Mouse (Mus musculus) liver, embryonic 13.5 days (tissue): ENCODE results near the gene Csrnp3. TPM values are rescaled to one million over a fixed set of nuclear protein-coding genes. Genes with fewer than 3 reads are reported as not detected.

Experiments
- ATAC-seq: fragments of 200-750 bp; cut with Nextera tagmentation; 2 replicates; pipeline ENCODE4 v1.8.0; 2017; ENCODE audit warnings: low read depth, mild to moderate bottlenecking, moderate number of reproducible peaks, moderate library complexity
- DNase-seq: peaks from one replicate; pipeline ENCODE4 v3.0.0; 2022
- H3K27ac ChIP-seq: fragments of 300-500 bp; sonication (generic); 2 replicates; pipeline ENCODE4 v1.5.1; 2015; ENCODE audit warnings: moderate library complexity, mild to moderate bottlenecking, inconsistent platforms
- H3K27me3 ChIP-seq: fragments of 300-500 bp; sonication (generic); 2 replicates; pipeline ENCODE4 v1.6.1; 2015; ENCODE audit warnings: mild to moderate bottlenecking, inconsistent platforms
- H3K36me3 ChIP-seq: fragments of 300-500 bp; sonication (generic); 2 replicates; pipeline ENCODE4 v1.6.1; 2015; ENCODE audit warnings: mild to moderate bottlenecking, inconsistent platforms
- H3K4me1 ChIP-seq: fragments of 300-500 bp; sonication (generic); replicated peaks from 2 replicates; pipeline ENCODE4 v1.6.1; 2015; ENCODE audit warnings: inconsistent platforms
- H3K4me2 ChIP-seq: fragments of 300-500 bp; sonication (generic); 2 replicates; pipeline ENCODE4 v1.6.1; 2015; ENCODE audit warnings: inconsistent platforms, mild to moderate bottlenecking, moderate library complexity
- H3K4me3 ChIP-seq: fragments of 300-500 bp; sonication (generic); replicated peaks from 2 replicates; pipeline ENCODE4 v1.5.1; 2015; ENCODE audit warnings: mild to moderate bottlenecking, inconsistent platforms
- H3K9ac ChIP-seq: fragments of 300-500 bp; sonication (generic); 2 replicates; pipeline ENCODE4 v1.6.1; 2015; ENCODE audit warnings: mild to moderate bottlenecking, inconsistent platforms
- H3K9me3 ChIP-seq: fragments of 300-500 bp; sonication (generic); replicated peaks from 2 replicates; pipeline ENCODE4 v1.6.1; 2016; ENCODE audit warnings: inconsistent platforms
- WGBS: fragments of 180-500 bp; shearing (Covaris S2); methylation state at CpG from one replicate; pipeline ENCODE4 v1.1.7; 2015; ENCODE audit not compliant: insufficient replicate concordance; 5-methylcytosine and 5-hydroxymethylcytosine counted together
- polyA plus RNA-seq: library from polyadenylated mRNA; unstranded; fragments of >200 nt; fragmentation: Nextera tagmentation; extraction: Ambion mirVana; gene quantifications from 2 replicates; pipeline ENCODE4 v1.2.1, GENCODE M21; 2015

Gene Csrnp3
- polyA plus RNA-seq, 1 experiment from 2014 or later: 0.21 TPM

DNA sequence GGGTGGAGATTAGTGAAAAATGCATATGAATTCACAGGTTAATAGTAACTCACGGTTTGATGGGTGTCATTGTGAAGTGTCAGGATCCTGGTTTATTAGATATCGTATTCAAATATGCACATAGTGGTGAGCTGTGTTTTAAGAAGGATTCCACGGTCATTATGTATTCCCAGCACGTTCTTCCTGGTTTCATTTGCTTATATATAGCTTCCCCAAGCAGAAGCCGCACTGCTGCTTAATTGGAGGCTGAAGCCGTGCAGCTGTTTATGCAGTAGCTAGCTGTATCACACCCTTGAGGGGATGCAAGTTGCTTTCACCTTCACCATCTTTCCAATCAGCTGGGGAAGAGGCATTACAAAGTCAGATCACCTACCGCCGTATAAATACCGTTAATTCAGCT is 111.2 kb downstream of the Csrnp3 start:
- no peak for ATAC-seq
- no peak overlapping the region for H3K9ac ChIP-seq
- 76% methylated on average over 9 of the region's 9 CpGs for WGBS

DNA sequence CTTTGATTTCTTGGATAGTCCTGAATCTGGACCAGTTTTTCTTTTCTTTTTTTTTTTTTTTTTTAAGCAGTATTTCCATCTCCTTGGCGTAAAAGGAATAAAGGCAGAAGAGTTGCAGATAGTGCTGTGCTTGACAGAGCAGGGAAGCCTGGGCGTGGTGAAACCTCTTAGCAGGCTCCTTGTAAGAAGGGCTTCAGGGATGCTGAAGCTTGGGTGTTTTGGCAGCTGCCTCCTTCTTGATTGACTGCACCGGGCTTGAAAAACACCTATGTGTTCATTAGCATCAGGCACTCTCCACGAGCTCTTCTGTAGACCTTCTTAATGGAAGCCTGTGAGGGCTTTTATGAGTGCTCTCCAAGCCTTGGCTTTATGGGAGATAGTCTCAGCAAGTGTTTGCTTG is 117.9 kb downstream of the Csrnp3 start:
- no peaks in the 10 kb centered on the region for H3K27me3 ChIP-seq
- WGBS: 51% methylated on average over 4 of the region's 4 CpGs
- no peak overlapping the region for H3K4me3 ChIP-seq
- no peak for ATAC-seq
- H3K4me2 ChIP-seq: no peak overlapping the region
- DNase-seq: no peak
- H3K9me3 ChIP-seq: no peaks in the 10 kb centered on the region
- H3K27ac ChIP-seq: no peak overlapping the region
- H3K4me1 ChIP-seq: no peaks in the 10 kb centered on the region
- H3K9ac ChIP-seq: no peak overlapping the region
- no peaks in the 10 kb centered on the region for H3K36me3 ChIP-seq

More for the DNA sequence above, 111.2 kb downstream of the Csrnp3 start:
- Histone ChIP-seq H3K4me1 (no peaks in the 10 kb centered on the region), H3K27me3 (no peaks in the 10 kb centered on the region), H3K36me3 (no peaks in the 10 kb centered on the region), H3K27ac (no peak overlapping the region), H3K9me3 (no peaks in the 10 kb centered on the region), H3K4me3 (no peak overlapping the region), H3K4me2 (no peak overlapping the region)
- no peak for DNase-seq

DNA sequence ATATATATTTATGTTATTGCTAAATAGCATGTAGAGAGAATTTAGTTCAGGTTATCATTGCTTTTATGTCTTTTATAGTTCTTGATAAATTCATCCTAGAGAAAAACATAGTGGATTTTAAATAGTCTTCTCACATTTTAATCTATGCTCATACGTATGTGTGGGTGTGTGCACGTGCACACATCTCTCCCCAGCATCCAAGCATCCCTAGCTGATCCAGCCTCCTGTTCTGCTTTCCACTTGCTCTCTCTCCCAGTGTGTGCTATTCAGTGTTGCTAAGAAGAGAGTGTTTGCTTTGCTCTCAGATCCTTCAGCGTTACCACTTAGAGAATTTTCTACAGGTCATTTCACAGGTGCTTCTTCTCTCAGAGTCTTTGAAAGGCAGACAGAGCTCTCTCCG is 123.2 kb downstream of the Csrnp3 start:
- H3K4me3 ChIP-seq: no peak overlapping the region
- no peaks in the 10 kb centered on the region for H3K4me1 ChIP-seq
- DNase-seq: no peak
- 66% methylated on average over 4 of the region's 4 CpGs for WGBS
- no peaks in the 10 kb centered on the region for H3K36me3 ChIP-seq
- H3K4me2 ChIP-seq: no peak overlapping the region
- ATAC-seq: no peak
- H3K9ac ChIP-seq: no peak overlapping the region
- no peaks in the 10 kb centered on the region for H3K27me3 ChIP-seq
- H3K27ac ChIP-seq: no peak overlapping the region
- no peaks in the 10 kb centered on the region for H3K9me3 ChIP-seq

DNA sequence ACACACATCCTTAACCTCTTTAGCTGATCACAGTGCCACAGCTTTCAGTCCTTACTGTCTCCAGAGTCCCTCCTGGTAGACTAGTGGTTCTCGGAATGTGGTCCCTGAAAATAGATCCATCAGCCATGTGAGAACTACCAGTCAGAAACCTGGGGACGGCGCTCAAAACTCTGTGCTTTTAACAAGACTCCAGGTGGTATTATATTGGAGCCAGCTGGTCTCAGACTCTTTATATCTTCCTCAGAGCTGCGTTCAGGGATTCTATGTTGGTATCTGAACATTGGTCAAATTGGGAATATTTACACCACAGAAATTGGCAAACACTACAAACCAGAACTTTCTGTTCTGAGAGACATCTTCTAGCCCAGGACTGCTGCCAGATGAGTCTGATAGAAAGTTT is 128.3 kb downstream of the Csrnp3 start:
- no peak for ATAC-seq
- Histone ChIP-seq H3K36me3 (no peaks in the 10 kb centered on the region), H3K27ac (no peak overlapping the region), H3K4me3 (no peak overlapping the region), H3K27me3 (no peaks in the 10 kb centered on the region), H3K4me2 (no peak overlapping the region), H3K9me3 (no peaks in the 10 kb centered on the region), H3K9ac (no peak overlapping the region), H3K4me1 (no peaks in the 10 kb centered on the region)
- 71% methylated on average over 4 of the region's 4 CpGs for WGBS
- no peak for DNase-seq

DNA sequence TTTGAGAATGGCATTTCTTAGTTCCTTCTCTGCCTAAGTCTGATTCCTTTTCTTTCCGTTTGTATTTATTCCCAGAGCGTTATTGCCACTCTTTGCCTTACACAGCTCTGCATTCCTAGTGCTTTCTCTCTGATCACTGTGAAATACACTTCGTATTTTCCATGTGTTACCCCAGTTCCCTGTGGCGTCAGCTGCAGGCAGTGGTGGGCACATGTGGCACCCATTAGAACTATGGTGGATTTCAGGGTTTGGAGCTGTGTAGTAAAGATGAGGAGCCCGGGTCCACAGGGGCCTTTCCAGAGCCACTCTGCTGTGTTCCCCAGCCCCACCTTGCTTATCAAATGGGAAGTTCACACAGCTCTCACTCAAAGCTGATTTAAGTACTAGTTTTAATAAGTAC is 129.8 kb downstream of the Csrnp3 start:
- H3K4me2 ChIP-seq: no peak overlapping the region

DNA sequence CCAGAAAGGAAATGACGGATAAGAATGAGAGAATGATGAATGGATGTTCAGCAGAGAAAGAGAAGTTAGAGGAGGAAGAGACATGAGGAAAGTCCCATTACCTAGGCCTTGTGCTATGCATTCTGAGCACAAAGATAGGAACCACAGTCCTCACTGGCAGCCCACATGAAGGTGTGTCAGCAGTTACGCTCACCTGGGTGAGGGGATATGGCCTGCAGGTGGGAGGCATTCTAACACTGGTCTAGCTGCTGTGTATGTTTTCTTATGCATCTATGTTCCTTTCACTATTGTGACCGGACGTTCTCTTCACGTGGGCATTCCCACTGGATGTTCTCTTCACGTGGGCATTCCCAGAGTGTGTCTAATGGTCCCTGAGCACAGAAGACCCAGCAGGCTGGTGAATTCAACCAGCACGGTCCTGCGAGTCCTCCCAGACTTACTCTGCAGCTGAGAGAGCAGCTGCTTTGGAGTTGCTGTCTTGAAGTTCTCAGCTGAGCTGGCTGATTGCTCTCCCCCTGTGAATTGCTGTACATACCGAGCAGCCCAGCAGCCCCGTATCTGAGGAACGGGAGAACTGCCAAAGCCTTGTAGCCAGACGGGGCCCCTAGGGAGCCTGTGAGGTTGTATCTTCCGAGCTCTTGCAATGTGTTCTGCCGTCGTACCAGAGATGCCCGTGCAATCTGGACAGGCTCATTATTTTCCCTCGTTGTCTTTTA is 133.9 kb downstream of the Csrnp3 start:
- H3K9me3 ChIP-seq: no peaks in the 10 kb centered on the region
- no peak overlapping the region for H3K4me2 ChIP-seq
- H3K27ac ChIP-seq: no peak overlapping the region
- DNase-seq (no peak), ATAC-seq (no peak)
- no peaks in the 10 kb centered on the region for H3K27me3 ChIP-seq
- H3K4me1 ChIP-seq: no peaks in the 10 kb centered on the region
- H3K4me3 ChIP-seq: no peak overlapping the region
- no peaks in the 10 kb centered on the region for H3K36me3 ChIP-seq
- 63% methylated on average over 17 of the region's 17 CpGs for WGBS
- no peak overlapping the region for H3K9ac ChIP-seq

More for the DNA sequence above, 129.8 kb downstream of the Csrnp3 start:
- H3K27me3 ChIP-seq: no peaks in the 10 kb centered on the region
- DNase-seq (no peak), ATAC-seq (no peak)
- WGBS: 60% methylated on average over 5 of the region's 5 CpGs
- no peak overlapping the region for H3K9ac ChIP-seq
- H3K36me3 ChIP-seq: no peaks in the 10 kb centered on the region
- no peak overlapping the region for H3K27ac ChIP-seq
- H3K9me3 ChIP-seq: no peaks in the 10 kb centered on the region
- no peaks in the 10 kb centered on the region for H3K4me1 ChIP-seq
- H3K4me3 ChIP-seq: no peak overlapping the region

DNA sequence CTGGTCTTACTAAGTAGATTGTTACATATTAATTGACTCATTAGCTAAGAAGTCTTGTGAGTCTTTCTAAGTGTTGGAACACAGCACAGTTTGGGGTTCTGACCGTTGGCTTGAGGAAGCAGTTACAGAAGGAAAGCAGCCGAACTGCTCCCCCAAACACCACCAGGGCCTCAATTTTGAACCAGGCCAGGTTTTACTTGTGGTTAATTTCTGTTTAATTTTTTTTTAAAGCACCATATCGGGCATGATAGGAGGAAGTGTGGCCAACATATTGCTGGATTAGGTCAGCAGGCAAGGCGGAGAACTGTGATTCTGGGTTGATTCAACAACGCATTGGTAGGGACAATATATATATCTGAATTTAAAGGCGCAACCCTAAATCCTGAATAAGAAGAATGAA is 135.9 kb downstream of the Csrnp3 start:
- DNase-seq (no peak), ATAC-seq (no peak)
- H3K27ac ChIP-seq: no peak overlapping the region
- no peak overlapping the region for H3K4me3 ChIP-seq
- H3K9ac ChIP-seq: no peak overlapping the region
- H3K27me3 ChIP-seq: no peaks in the 10 kb centered on the region
- no peaks in the 10 kb centered on the region for H3K4me1 ChIP-seq
- H3K4me2 ChIP-seq: no peak overlapping the region
- H3K9me3 ChIP-seq: no peaks in the 10 kb centered on the region
- H3K36me3 ChIP-seq: no peaks in the 10 kb centered on the region
- WGBS: 74% methylated on average over 6 of the region's 6 CpGs

DNA sequence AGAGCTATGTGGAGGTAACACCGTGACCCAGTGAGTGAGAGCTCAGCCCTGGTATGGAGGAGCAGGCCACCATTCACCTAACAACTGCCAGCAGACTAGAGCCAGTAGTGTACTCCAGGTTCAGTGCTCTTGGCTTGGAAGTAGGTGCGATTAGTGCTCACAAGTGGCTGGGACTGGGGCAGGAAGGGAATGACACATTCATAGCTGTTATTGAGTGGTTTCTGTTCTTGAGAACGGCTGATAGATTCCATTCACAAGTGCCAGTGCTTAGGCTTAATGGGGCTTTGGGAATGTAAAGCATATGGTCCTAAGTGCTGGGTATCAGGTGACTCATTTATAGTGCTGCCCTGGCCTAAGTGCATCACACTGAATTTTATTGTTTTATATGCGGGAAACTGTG is 136.4 kb downstream of the Csrnp3 start:
- H3K27me3 ChIP-seq: no peaks in the 10 kb centered on the region
- H3K4me2 ChIP-seq: no peak overlapping the region
- H3K4me1 ChIP-seq: no peaks in the 10 kb centered on the region
- no peak overlapping the region for H3K9ac ChIP-seq
- ATAC-seq: no peak
- H3K27ac ChIP-seq: no peak overlapping the region
- H3K4me3 ChIP-seq: no peak overlapping the region
- DNase-seq: no peak
- no peaks in the 10 kb centered on the region for H3K36me3 ChIP-seq
- 66% methylated on average over 4 of the region's 4 CpGs for WGBS
- H3K9me3 ChIP-seq: no peaks in the 10 kb centered on the region

DNA sequence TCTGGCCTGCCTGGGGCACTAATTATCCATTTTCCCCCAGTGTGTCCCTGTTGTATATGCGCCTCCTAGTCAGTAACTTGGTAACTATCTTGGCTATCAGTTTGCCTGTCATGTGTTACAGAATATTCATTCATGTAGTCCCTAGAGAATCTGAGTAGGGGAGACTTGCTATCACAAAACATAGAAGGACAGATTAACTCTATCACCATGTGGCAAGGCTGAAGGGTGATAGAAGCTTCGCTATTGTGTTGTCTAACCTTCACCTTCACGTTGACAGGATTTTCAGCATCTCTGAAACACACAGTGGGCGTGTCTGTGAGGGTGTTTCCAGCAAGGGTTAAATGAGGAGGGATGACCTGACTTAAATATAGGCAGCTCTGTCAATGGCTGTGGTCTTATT is 140.1 kb downstream of the Csrnp3 start:
- WGBS: 57% methylated on average over 4 of the region's 4 CpGs
- ATAC-seq: no peak
- no peak for DNase-seq
- H3K36me3 ChIP-seq: no peaks in the 10 kb centered on the region
- no peak overlapping the region for H3K4me3 ChIP-seq
- no peaks in the 10 kb centered on the region for H3K9me3 ChIP-seq
- no peaks in the 10 kb centered on the region for H3K4me1 ChIP-seq
- no peak overlapping the region for H3K9ac ChIP-seq
- H3K27me3 ChIP-seq: no peaks in the 10 kb centered on the region
- no peak overlapping the region for H3K27ac ChIP-seq
- no peak overlapping the region for H3K4me2 ChIP-seq

DNA sequence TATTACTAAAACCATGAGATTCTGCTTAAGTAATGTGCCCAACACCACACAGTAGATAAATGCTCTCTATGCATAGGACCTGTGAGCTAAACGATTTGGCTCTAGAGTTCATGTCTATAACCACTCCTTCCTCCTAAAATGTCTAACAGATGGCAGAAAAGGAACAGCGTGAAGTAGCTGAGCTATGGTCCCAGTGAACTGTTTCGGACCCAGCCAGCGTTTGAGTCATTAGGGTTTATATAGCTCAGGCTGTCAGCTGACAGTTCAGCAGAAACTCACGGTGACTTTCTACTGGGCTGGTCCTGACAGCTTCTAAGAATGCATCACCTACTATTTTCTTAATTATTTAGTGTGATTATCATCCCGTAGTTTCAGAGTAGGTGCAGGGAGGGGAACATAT is 141.5 kb downstream of the Csrnp3 start:
- H3K27ac ChIP-seq: no peak overlapping the region
- no peaks in the 10 kb centered on the region for H3K4me1 ChIP-seq
- H3K4me2 ChIP-seq: no peak overlapping the region
- H3K36me3 ChIP-seq: no peaks in the 10 kb centered on the region
- WGBS: 67% methylated on average over 6 of the region's 6 CpGs
- H3K4me3 ChIP-seq: no peak overlapping the region
- no peak overlapping the region for H3K9ac ChIP-seq
- no peaks in the 10 kb centered on the region for H3K27me3 ChIP-seq
- H3K9me3 ChIP-seq: no peaks in the 10 kb centered on the region
- DNase-seq (no peak), ATAC-seq (no peak)

DNA sequence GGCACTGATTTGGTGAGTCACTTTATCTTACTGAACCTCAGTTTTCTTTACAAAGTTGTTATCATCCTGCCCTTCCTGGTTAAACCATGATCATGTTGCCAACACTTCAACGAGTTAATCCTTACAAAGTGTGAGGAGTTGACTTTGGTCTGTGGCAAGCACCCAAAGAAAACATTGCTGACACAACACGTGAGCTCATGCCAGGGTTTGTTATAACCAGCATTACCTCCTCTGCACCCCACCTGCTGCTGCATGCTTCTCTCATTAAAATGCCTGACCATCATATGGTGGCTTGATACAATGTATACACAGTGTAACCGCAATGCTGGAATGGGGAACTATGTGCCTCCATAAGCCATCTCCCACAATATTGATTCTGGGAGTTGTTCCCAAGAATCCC is 142.0 kb downstream of the Csrnp3 start:
- WGBS: 63% methylated on average over 3 of the region's 3 CpGs
- Histone ChIP-seq H3K36me3 (no peaks in the 10 kb centered on the region), H3K4me2 (no peak overlapping the region), H3K9me3 (no peaks in the 10 kb centered on the region), H3K27ac (no peak overlapping the region), H3K9ac (no peak overlapping the region), H3K4me3 (no peak overlapping the region), H3K4me1 (no peaks in the 10 kb centered on the region), H3K27me3 (no peaks in the 10 kb centered on the region)
- no peak for DNase-seq
- no peak for ATAC-seq

DNA sequence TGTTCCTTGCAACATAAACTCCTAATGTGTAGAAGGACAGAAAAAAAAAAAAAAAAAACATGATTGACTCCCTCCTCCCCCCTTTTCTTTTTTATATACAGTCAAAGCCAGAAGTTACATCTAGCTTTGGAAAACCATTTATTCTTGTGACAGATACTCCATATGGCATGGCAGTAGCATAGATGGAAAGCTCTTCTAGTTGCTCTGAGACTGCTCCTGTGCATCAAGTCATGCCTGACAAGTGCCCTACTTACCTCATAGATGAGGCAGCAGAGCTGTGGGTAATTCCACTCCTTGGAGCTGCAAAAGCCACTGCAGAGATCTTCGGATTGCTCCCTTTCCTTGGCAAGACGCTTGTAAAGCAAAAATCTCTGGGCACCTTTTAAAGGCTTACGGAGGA is 143.2 kb downstream of the Csrnp3 start:
- no peak overlapping the region for H3K27ac ChIP-seq
- no peaks in the 10 kb centered on the region for H3K4me1 ChIP-seq
- DNase-seq: no peak
- no peak for ATAC-seq
- 67% methylated on average over 3 of the region's 3 CpGs for WGBS
- no peak overlapping the region for H3K4me3 ChIP-seq
- no peak overlapping the region for H3K4me2 ChIP-seq
- no peak overlapping the region for H3K9ac ChIP-seq
- no peaks in the 10 kb centered on the region for H3K36me3 ChIP-seq
- H3K27me3 ChIP-seq: no peaks in the 10 kb centered on the region
- no peaks in the 10 kb centered on the region for H3K9me3 ChIP-seq
